Mouse (Mus musculus) adrenal gland, postnatal 4 days (tissue): ENCODE measurements at regions not wholly inside any gene's neighbourhood (a gene's known extent, or its start where the extent isn't known, plus 50 kb on each side); places are given as distances from the start of the nearest gene placed in this dataset.

Source experiments
- DNase-seq, 2 experiments: peaks; one replicate each; pipeline ENCODE4 v3.0.0; 2021 to 2022; ENCODE audit warnings: low spot score in 2 of 2, mixed read lengths in 2 of 2

DNA sequence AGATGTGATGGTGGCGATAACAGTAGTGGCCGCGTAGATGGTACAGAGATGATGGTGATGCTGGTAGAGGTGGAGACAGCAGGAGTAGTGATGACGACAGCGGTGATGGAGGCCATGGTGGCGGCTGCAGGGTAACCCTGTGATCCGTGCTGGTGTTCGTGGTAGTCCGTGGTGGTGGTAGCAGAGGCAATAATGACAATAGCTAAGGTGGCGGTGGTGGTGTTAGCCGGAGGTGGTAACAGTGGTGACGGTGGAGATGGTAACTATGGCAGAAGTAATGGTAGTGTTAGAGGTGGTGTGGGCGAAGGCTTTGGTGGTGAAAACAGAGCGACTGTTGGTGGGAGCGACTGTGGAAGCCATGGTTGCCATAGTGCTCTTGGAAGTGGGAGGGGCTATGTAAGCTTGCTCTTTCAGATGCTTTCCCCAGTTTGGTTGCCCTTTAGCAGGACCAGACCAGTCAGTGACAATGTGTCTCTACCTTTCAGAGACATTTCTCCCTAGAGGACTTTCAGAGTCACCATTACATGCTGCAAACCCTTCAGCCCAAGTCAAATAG lies 64.7 kb upstream of the Rgma start:
- DNase-seq, result no peak

DNA sequence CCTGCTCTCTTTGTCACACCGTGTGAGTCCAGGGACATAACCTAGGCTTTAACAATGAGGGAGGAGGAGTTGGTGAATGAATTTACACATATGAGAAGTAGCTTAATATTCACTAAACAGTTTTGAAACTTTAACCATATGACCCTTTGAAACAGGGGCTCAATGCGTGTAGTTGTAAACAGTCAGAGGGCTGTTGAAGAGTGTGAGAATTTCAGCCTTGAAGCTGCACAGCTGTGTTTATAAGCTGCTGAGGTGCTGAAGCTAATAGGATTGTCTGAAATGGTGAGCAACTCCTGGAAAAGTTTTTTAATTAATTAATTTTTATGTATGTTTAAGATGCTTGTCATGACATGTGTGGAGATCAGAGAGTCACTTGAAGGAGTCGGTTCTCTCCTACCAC lies 59.8 kb upstream of the Rgma start:
- no peak for DNase-seq

DNA sequence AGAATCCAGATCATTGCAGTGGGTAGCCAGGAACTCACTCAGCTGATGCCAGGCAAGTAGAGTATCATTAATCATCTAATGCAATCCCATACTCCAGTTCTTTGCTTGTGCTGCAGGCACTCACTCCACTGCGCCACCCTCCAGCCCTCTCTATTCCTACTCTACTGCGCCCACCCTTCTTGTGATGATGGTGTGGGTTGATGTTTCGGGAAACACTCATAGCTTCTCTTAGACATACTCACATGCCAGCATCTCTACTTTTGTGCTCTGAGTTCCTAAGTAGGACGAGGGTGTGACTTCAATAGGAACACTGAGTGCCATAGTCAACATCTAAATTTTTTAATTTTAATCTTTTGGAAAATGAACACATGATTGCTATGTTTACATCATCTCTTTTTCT lies 57.7 kb upstream of the Rgma start:
- DNase-seq, result no peak

DNA sequence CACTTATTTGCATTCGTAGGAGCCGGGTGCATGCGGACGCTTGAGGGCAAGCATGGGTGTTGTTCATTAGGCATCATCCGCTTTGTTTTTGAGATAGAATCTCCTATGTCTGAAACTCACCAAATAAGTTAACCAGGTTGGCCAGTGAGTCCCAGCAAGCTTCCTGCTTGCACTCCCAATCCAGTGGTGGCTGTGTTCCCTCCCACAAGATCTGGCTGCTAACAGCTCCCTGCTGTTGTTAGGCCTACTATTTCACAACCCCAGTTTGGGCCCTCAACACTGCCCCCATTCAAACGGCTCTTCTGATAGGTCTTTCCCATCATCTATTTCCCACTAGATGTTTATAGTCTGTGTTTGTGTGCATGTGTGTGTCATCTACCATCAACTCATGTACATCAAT lies 56.3 kb upstream of the Rgma start:
- no peak for DNase-seq

DNA sequence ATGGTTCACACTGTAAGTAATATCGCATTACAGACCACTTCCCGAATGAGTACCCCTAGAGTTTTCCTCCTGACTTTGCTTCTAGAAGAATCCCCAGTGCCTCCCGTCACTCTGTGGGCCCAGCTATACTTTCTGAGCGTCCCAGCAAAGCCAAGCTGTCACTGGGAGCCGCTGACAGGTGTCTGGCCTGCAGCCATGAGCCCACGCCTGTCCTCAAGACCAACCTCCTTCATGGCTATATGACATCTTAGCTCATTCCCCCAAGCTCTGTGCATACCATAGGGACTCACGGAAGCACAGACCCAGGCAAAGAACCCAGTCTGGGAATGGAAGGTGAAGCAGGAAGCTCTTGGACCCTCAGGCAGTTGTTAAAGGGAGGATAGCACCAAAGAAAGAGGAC lies 55.3 kb upstream of the Rgma start:
- no peak for DNase-seq

DNA sequence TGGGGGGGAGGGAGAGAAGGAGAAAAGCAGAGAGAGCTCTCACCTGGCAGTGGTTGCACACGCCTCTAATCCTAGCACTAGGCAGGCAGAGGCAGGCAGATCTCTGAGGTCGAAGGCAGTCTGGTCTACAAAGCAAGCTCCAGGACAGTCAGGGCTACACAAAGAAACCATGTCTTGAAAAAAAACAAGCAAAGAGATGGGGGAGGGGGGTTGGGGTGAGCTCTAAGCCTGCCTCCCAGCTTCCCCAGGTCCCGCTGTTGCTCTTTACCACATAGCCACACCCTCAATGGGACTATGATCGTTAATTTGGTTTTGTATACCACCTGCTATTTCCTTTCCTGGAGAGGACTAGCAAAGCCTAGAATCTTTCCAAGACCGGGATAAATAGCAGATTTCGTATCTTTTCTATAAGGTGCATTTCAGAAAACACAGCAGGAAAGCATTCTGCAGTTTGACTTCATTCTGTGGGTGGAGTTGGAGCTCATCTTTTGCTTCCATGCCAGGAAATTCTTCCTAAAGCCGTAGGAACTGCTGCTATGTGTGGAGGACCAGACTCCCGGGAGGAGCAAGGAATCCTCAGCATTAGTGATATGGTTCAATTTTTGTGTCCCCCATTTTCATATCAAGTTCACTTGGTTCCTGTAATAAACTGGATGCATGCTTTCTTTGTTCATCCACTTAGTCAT lies 52.7 kb upstream of the Rgma start:
- no peak for DNase-seq

DNA sequence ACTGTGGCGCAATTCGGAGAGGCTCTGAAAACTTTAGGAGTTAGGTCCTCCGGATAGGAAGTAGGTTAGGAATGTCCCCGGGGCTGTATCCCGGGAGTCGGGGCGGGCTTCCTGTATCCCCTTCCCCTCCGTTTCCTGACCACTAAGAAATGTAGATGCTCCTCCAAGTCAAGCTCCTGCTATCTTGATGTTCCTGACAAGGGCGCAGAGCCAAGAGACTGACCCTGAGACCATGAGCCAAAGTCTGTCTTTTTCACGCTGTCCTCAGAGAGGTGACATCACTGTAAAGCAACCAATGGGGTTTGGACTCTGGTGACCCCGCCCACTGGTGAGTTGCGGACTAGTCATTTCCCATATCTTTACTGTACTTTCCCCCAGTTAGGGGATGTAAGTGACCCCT lies 51.8 kb upstream of the Rgma start:
- no peak for DNase-seq

DNA sequence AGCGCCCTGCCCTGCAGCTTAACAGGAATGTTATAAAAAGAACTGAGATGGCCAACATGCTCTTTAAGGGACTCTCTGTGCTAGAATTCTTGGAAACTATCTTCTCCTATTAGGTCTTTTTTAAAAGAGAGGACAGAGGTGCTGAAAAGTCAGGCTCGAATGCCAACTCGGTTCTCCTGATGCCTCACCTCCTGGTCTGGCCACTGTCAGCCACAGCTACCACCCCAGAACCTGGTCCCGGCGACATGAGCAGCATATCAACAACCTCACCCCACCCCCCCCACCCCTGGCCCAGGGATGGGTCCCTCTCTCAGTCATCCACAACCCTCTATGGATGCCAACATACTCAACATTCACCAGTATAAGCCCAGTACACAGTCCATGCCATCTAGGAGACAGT lies 49.8 kb upstream of the Rgma start:
- no peak for DNase-seq
